Mouse (Mus musculus): ENCODE results near the gene Itpk1.

The Itpk1 gene

GRCm38 (mm10) chr12:102541168-102541567 lies 163.6 kb downstream of the Itpk1 start:
- DNase-seq, result no peak

GRCm38 (mm10) chr12:102540278-102540677 lies 164.5 kb downstream of the Itpk1 start:
- DNase-seq, result no peak

- DNase-seq, result no peak
Measured at GRCm38 (mm10) chr12:102535796-102536195, 168.9 kb downstream of the Itpk1 start.

GRCm38 (mm10) chr12:102527989-102528388 lies 176.7 kb downstream of the Itpk1 start:
- DNase-seq, result no peak

GRCm38 (mm10) chr12:102524760-102525159 lies 180.0 kb downstream of the Itpk1 start:
- DNase-seq, result no peak

- no peak for DNase-seq
Measured at GRCm38 (mm10) chr12:102524216-102524615, 180.5 kb downstream of the Itpk1 start.

GRCm38 (mm10) chr12:102521777-102522319 lies 182.9 kb downstream of the Itpk1 start:
- no peak for DNase-seq

GRCm38 (mm10) chr12:102519929-102520720 lies 184.6 kb downstream of the Itpk1 start:
- DNase-seq, result no peak

Measured in thymus, postnatal 25 days (tissue).